Mouse (Mus musculus): ENCODE measurements around the gene Smo.

The Smo gene

GRCm38 (mm10) chr6:29775609-29776008 is 40.3 kb downstream of the Smo start:
- DNase-seq (ENCODE audit: low read depth), result no peak

GRCm38 (mm10) chr6:29776542-29777237 is 41.4 kb downstream of the Smo start:
- DNase-seq (ENCODE audit: low read depth), result no peak

GRCm38 (mm10) chr6:29777238-29777555 is 41.9 kb downstream of the Smo start:
- DNase-seq (ENCODE audit: low read depth), result no peak

GRCm38 (mm10) chr6:29780082-29780481 is 44.8 kb downstream of the Smo start:
- no peak for DNase-seq (ENCODE audit: low read depth)

GRCm38 (mm10) chr6:29780571-29780970 is 45.3 kb downstream of the Smo start:
- no peak for DNase-seq (ENCODE audit: low read depth)

GRCm38 (mm10) chr6:29782239-29782638 is 46.9 kb downstream of the Smo start:
- DNase-seq (ENCODE audit: low read depth), result no peak

GRCm38 (mm10) chr6:29783960-29784359 is 48.7 kb downstream of the Smo start:
- no peak for DNase-seq (ENCODE audit: low read depth)

- no peak for DNase-seq (ENCODE audit: low read depth)
These were observed 49.2 kb downstream of the Smo start for GRCm38 (mm10) chr6:29784413-29785021.

GRCm38 (mm10) chr6:29785759-29786158 is 50.5 kb downstream of the Smo start:
- no peak for DNase-seq (ENCODE audit: low read depth)

- no peak for DNase-seq (ENCODE audit: low read depth)
These were observed 53.6 kb downstream of the Smo start for GRCm38 (mm10) chr6:29788779-29789350.

- no peak for DNase-seq (ENCODE audit: low read depth)
These were observed 54.9 kb downstream of the Smo start for GRCm38 (mm10) chr6:29790014-29790698.

- no peak for DNase-seq (ENCODE audit: low read depth)
These were observed 58.2 kb downstream of the Smo start for GRCm38 (mm10) chr6:29793520-29793919.

GRCm38 (mm10) chr6:29794582-29794981 is 59.3 kb downstream of the Smo start:
- DNase-seq (ENCODE audit: low read depth), result no peak

GRCm38 (mm10) chr6:29802979-29803378 is 67.7 kb downstream of the Smo start:
- no peak for DNase-seq (ENCODE audit: low read depth)

GRCm38 (mm10) chr6:29804006-29804405 is 68.7 kb downstream of the Smo start:
- DNase-seq (ENCODE audit: low read depth), result no peak

GRCm38 (mm10) chr6:29805381-29805780 is 70.1 kb downstream of the Smo start:
- DNase-seq (ENCODE audit: low read depth), result no peak
